Mouse (Mus musculus) heart, postnatal 0 days (tissue): ENCODE measurements around the gene P3h3.
A peak's percentile ranks its signal among the peaks of the same experiment; 100 is the strongest.

ENCODE experiments used
- CTCF ChIP-seq: IDR thresholded peaks from 2 replicates; pipeline ENCODE4 v1.5.1; 2016; ENCODE audit warnings: antibody characterized with exemption, control low read depth, low read depth
- EP300 ChIP-seq: IDR thresholded peaks from 2 replicates; pipeline ENCODE4 v1.6.1; 2016; ENCODE audit warnings: antibody characterized with exemption, low read depth

DNA sequence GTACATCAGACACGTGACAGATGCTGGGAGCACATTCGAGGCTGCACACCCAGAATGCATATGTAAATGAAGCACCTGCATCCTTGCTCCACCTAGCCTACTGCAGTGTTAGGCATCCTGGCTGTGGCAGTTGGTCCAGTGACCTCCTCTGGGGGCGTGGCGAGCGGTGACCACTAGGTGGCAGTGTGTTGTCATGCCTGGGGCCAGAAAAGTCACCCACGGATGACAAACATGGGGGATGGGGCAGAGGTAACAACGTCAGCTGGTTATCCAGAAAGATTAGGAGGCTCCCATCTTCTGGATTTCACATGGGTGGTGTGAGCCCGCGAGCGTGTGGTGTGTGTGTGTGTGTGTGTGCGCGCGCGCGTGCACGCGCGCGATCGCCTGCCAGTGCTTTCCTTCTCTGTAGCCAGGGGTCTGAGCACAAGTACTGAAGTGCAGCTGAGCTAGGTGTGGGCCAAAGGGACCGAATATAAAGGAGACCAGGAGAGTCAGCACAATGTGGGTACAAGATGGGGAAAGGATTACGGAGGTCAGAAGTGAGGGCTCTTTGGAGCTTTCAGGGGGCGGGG, 46.1 kb upstream of the P3h3 start:
- TF ChIP-seq CTCF, result peak; percentile 99
- TF ChIP-seq EP300, result no peak
